Mouse (Mus musculus) adrenal gland, postnatal 14 days (tissue): Measurements from ENCODE around the gene Casp3. TPM values are rescaled to one million over a fixed set of nuclear protein-coding genes. Genes with fewer than 3 reads are reported as not detected.

Experiments used
- DNase-seq: peaks from one replicate; pipeline ENCODE4 v3.0.0; 2021; ENCODE audit warnings: mixed read lengths
- total RNA-seq: library from RNA; stranded (reverse); gene quantifications from 2 replicates; pipeline ENCODE4 v1.2.3, GENCODE M21; 2021

The Casp3 gene
- total RNA-seq, 1 experiment from 2014 or later: 20.2 TPM

DNA sequence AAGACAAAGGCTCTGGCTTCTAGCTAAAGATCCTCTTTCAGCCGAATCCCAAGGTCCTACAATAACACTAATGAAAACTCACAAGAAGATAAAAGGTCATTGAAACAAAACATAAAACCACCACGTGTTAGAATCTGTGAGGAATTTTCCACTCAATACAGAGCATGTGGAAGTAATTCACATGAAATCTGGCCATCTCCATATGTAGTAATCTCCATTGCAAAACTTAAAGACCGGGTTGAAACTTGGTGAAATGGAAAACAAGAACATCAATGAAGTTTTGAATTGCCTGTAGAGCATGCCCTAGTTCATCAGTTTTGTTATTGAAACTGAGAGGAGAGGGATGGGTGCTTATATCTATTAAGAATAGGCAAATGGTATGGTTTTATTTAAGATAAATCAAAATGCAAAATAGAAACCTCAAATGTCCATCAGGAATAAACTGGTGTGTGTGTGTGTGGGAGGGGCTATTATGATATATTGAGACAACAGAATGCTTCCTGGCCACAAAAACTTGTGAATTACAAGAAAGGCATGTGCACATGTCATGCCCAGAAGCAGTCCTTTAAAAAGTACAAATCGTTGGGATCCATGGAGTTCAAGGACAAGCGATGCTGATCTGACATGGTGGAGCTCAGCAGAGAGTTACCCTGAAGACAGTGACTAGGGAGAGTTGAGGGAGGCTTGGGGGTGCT, 63.7 kb downstream of the Casp3 start:
- DNase-seq: no peak

DNA sequence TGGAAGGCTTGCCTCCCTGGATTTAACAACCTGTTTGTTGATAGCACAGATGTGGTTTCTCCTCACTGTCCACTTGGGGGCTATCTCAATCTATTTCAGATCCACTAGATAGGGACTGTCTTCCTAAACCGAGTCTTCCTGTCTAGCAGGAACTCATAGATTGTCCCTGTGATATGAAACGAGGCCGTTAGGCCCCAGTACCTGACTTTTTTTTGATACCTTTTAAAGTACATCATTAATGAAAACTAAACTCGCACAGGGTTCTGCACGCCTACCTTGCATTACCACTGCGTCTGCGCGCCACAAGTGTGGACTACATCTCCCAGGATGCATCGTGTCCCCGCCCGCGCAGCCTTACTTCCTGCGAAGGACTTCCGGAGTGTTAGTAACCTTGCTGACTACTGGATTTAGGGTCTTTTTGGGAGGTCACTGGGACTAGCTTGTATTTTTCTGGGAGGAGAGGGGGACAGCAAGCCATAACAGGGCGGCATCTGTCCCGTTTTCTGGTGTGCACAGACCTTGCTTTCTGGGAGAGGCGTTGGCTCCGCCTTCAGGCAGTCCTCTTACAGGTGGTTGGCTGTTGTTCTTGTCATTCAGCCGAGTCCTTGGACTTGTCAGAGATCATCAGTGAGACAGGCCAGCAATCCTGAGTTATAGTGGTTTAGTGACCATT, 69.7 kb downstream of the Casp3 start:
- DNase-seq: peak; percentile 94

Other genes starting within 250 kb of the Casp3 start
- gene Acsl1, start 146.3 kb upstream of the Casp3 start, total RNA-seq: 631 and 851 TPM in 2 replicates
- gene Cenpu, start 65.3 kb upstream of the Casp3 start, total RNA-seq: 5.6 and 6.9 TPM in 2 replicates
- 10.5 and 13.3 TPM in 2 replicates for gene Primpol, start 79 bp upstream of the Casp3 start, total RNA-seq
- 66.7 and 70.0 TPM in 2 replicates for gene Irf2, start 122.4 kb downstream of the Casp3 start, total RNA-seq